18 mouse cellular contexts compared by ENCODE assay signal in genomic region chr16:87263041-87263440, GRCm38 (mm10).
DNase-seq lines count a peak whose midpoint lies in the region; ATAC-seq and TF ChIP-seq lines count a peak whose summit lies in the region.
"Had no signal": no experiment of that assay in that cellular context is flagged by ENCODE, and none has a peak within 500 bp of the region (broad histone marks: within the 10 kb centered on the region; RNA-seq: fewer than 3 reads in every experiment).

No protein-coding gene starts in this region.

- no peak for TF ChIP-seq EP300 in heart, postnatal 0 days (IDR thresholded peaks at IDR 0.05; ENCODE audit: low read depth)

- WGBS in heart, postnatal 0 days = 41% methylated on average over 8 of the region's 8 CpGs
- 80% methylated on average over 8 of the region's 8 CpGs for WGBS in intestine, embryonic 15.5 days
- 68% methylated on average over 8 of the region's 8 CpGs for WGBS in kidney, adult 2 months

- no peaks in the 10 kb centered on the region for H3K9me3 ChIP-seq in heart, postnatal 0 days (replicated peaks; ENCODE audit: control insufficient read depth, low read length)
- H3K9me3 ChIP-seq in intestine, embryonic 15.5 days = no peaks in the 10 kb centered on the region
- H3K9me3 ChIP-seq: forebrain, embryonic 13.5 days; liver, embryonic 15.5 days; neural tube, embryonic 15.5 days had no signal

- no peak for TF ChIP-seq CTCF in heart, postnatal 0 days (IDR thresholded peaks at IDR 0.05; ENCODE audit: low read depth)
- TF ChIP-seq CTCF in kidney, adult 2 months (conservative IDR thresholded peaks at IDR 0.05; ENCODE audit: insufficient read depth, insufficient read length, low read depth, low read length) = no peak

- no peaks in the 10 kb centered on the region for H3K27me3 ChIP-seq in heart, postnatal 0 days (ENCODE audit: control insufficient read depth, insufficient read depth, low read length)
- no peaks in the 10 kb centered on the region for H3K27me3 ChIP-seq in intestine, embryonic 15.5 days (replicated peaks)
- H3K27me3 ChIP-seq in kidney, adult 2 months (replicated peaks; ENCODE audit: control insufficient read depth, insufficient read depth, low read length) = no peaks in the 10 kb centered on the region
- H3K27me3 ChIP-seq: forebrain, embryonic 13.5 days; liver, embryonic 15.5 days; neural tube, embryonic 15.5 days; Patski had no signal

- H3K9ac ChIP-seq in heart, postnatal 0 days (replicated peaks; ENCODE audit: low read depth, low read length) = peak overlapping the region; percentile 47
- H3K9ac ChIP-seq in intestine, embryonic 15.5 days = no peak overlapping the region
- H3K9ac ChIP-seq: forebrain, embryonic 13.5 days; hindbrain, embryonic 14.5 days; liver, embryonic 15.5 days; neural tube, embryonic 15.5 days had no signal

- no peaks in the 10 kb centered on the region for H3K36me3 ChIP-seq in heart, postnatal 0 days (replicated peaks; ENCODE audit: control insufficient read depth, insufficient read depth, low read length)
- no peaks in the 10 kb centered on the region for H3K36me3 ChIP-seq in intestine, embryonic 15.5 days
- H3K36me3 ChIP-seq in kidney, adult 2 months (ENCODE audit: control insufficient read depth, insufficient read depth, low read length) = no peaks in the 10 kb centered on the region
- H3K36me3 ChIP-seq: liver, embryonic 15.5 days; neural tube, embryonic 15.5 days had no signal

- H3K27ac ChIP-seq in heart, postnatal 0 days (ENCODE audit: low read depth) = peak overlapping the region; percentile 99
- H3K27ac ChIP-seq in intestine, embryonic 15.5 days = no peak overlapping the region
- H3K27ac ChIP-seq in kidney, adult 2 months (ENCODE audit: insufficient read depth, low read depth, low read length) = no peak overlapping the region
- H3K27ac ChIP-seq: forebrain, embryonic 13.5 days; hindbrain, embryonic 14.5 days; kidney, postnatal 0 days; liver, embryonic 15.5 days; neural tube, embryonic 15.5 days had no signal

- no peak for DNase-seq in frontal cortex, postnatal 14 days (ENCODE audit: low spot score in 2 of 2)
- DNase-seq in layer of hippocampus, adult 9-11 months = peak; percentile 55
- DNase-seq in layer of hippocampus, adult 8-10 months (ENCODE audit: low spot score in 2 of 2) = no peak
- DNase-seq in cerebellum, postnatal 25 days = peak; percentile 37 to 55
- DNase-seq in heart, postnatal 0 days (ENCODE audit: low spot score) = peak; percentile 50
- no peak for DNase-seq in kidney, adult 2 months
- DNase-seq: thymus, postnatal 14 days had no signal

- no peak for TF ChIP-seq POLR2A in kidney, adult 2 months (IDR thresholded peaks at IDR 0.05; ENCODE audit: low read depth, low read length)

- H3K4me2 ChIP-seq in heart, postnatal 0 days (ENCODE audit: low read depth, low read length) = no peak overlapping the region
- H3K4me2 ChIP-seq in intestine, embryonic 15.5 days (replicated peaks) = no peak overlapping the region
- H3K4me2 ChIP-seq: forebrain, embryonic 13.5 days; hindbrain, embryonic 14.5 days; liver, embryonic 15.5 days; neural tube, embryonic 15.5 days had no signal

- peaks cover 47% of the 10 kb centered on the region for H3K4me1 ChIP-seq in heart, postnatal 0 days (ENCODE audit: control insufficient read depth, insufficient read depth)
- H3K4me1 ChIP-seq in intestine, embryonic 15.5 days (replicated peaks) = 0 out of 2 replicates have a peak, but pooled peaks cover 5% of the 10 kb centered on the region
- no peaks in the 10 kb centered on the region for H3K4me1 ChIP-seq in kidney, adult 2 months (ENCODE audit: control insufficient read depth, insufficient read depth, low read length)
- H3K4me1 ChIP-seq: liver, embryonic 15.5 days; neural tube, embryonic 15.5 days had no signal

- ATAC-seq in frontal cortex, adult (ENCODE audit: low TSS enrichment) = 0 out of 2 replicates have a peak, but pooled peaks have one; percentile 28
- no peak for ATAC-seq in heart, postnatal 0 days (ENCODE audit: insufficient read depth, low read depth)
- no peak for ATAC-seq in intestine, embryonic 15.5 days
- ATAC-seq: activated CD4-positive, CD25-positive, alpha-beta regulatory T cell, adult 4 months; forebrain, embryonic 13.5 days; intestine, embryonic 16.5 days; Patski had no signal

- H3K4me3 ChIP-seq in heart, postnatal 0 days (ENCODE audit: low read depth, low read length) = no peak overlapping the region
- no peak overlapping the region for H3K4me3 ChIP-seq in intestine, embryonic 15.5 days (replicated peaks)
- no peak overlapping the region for H3K4me3 ChIP-seq in kidney, adult 2 months (ENCODE audit: insufficient read depth, low read depth, low read length)
- H3K4me3 ChIP-seq: forebrain, embryonic 13.5 days; liver, embryonic 15.5 days; myocyte; neural tube, embryonic 15.5 days had no signal

Comparison
In these comparisons a context has a peak if more than half of its experiments do, and no peak if none do; other contexts are left out.
1. DNase-seq: peak in layer of hippocampus, adult 9-11 months (single experiment), cerebellum, postnatal 25 days (2 of 2) and heart, postnatal 0 days (single experiment); none in frontal cortex, postnatal 14 days (0 of 2), layer of hippocampus, adult 8-10 months (0 of 2) and kidney, adult 2 months (single experiment).